Mouse (Mus musculus) hindbrain, embryonic 11.5 days (tissue): ENCODE measurements around the gene 1700122O11Rik. TPM values are rescaled to one million over a fixed set of nuclear protein-coding genes. Genes with fewer than 3 reads are reported as not detected.

Source experiments
- ATAC-seq: fragments of 200-750 bp; cut with Nextera tagmentation; 2 replicates; pipeline ENCODE4 v1.8.0; 2017; ENCODE audit warnings: mild to moderate bottlenecking, moderate TSS enrichment, moderate library complexity; ENCODE audit not compliant: low FRiP score
- DNase-seq: peaks from one replicate; pipeline ENCODE4 v3.0.0-alpha.2; 2015; ENCODE audit warnings: low spot score
- H3K27ac ChIP-seq: fragments of 300-500 bp; sonication (generic); 2 replicates; pipeline ENCODE4 v1.5.1; 2014; ENCODE audit warnings: mild to moderate bottlenecking, low read depth, low read length
- H3K27me3 ChIP-seq: fragments of 300-500 bp; sonication (generic); 2 replicates; pipeline ENCODE4 v1.6.1; 2014; ENCODE audit warnings: mild to moderate bottlenecking, low read length, moderate library complexity, mixed read lengths; ENCODE audit not compliant: control insufficient read depth, insufficient read depth
- H3K36me3 ChIP-seq: fragments of 300-500 bp; sonication (generic); 2 replicates; pipeline ENCODE4 v1.6.1; 2014; ENCODE audit warnings: mild to moderate bottlenecking, low read length, moderate library complexity, mixed read lengths; ENCODE audit not compliant: control insufficient read depth, insufficient read depth
- H3K4me1 ChIP-seq: fragments of 300-500 bp; sonication (generic); replicated peaks from 2 replicates; pipeline ENCODE4 v1.6.1; 2014; ENCODE audit warnings: low read length, mixed read lengths; ENCODE audit not compliant: control insufficient read depth, insufficient read depth
- H3K4me2 ChIP-seq: fragments of 300-500 bp; sonication (generic); replicated peaks from 2 replicates; pipeline ENCODE4 v1.6.1; 2014; ENCODE audit warnings: mild to moderate bottlenecking, low read depth, low read length
- H3K4me3 ChIP-seq: fragments of 300-500 bp; sonication (generic); 2 replicates; pipeline ENCODE4 v1.5.1; 2014; ENCODE audit warnings: low read depth, low read length
- H3K9ac ChIP-seq: fragments of 300-500 bp; sonication (generic); 2 replicates; pipeline ENCODE4 v1.6.1; 2014; ENCODE audit warnings: low read depth, low read length
- H3K9me3 ChIP-seq: fragments of 300-500 bp; sonication (generic); 2 replicates; pipeline ENCODE4 v1.6.1; 2016; ENCODE audit warnings: low read length; ENCODE audit not compliant: control insufficient read depth
- WGBS: fragments of 180-500 bp; shearing (Covaris S2); extraction: QIAGEN DNeasy Blood & Tissue Kit; methylation state at CpG from one replicate; pipeline ENCODE4 v1.1.7; 2014; 5-methylcytosine and 5-hydroxymethylcytosine counted together
- polyA plus RNA-seq: library from polyadenylated mRNA; unstranded; fragments of >200 nt; fragmentation: Nextera tagmentation; extraction: Ambion mirVana; gene quantifications from 2 replicates; pipeline ENCODE4 v1.2.1, GENCODE M21; 2014

Gene 1700122O11Rik
- polyA plus RNA-seq, 1 experiment from 2014 or later = not detected

- Histone ChIP-seq H3K4me1 (peaks cover 8% of the 10 kb centered on the region), H3K9me3 (no peaks in the 10 kb centered on the region), H3K36me3 (no peaks in the 10 kb centered on the region), H3K4me3 (no peak overlapping the region), H3K4me2 (no peak overlapping the region), H3K27ac (no peak overlapping the region), H3K27me3 (no peaks in the 10 kb centered on the region), H3K9ac (no peak overlapping the region)
- DNase-seq = no peak
- 72% methylated on average over 3 of the region's 3 CpGs for WGBS
- ATAC-seq = no peak
Observed at GRCm38 (mm10) chr17:48036921-48037320, 1.2 kb downstream of the 1700122O11Rik start.

DNA sequence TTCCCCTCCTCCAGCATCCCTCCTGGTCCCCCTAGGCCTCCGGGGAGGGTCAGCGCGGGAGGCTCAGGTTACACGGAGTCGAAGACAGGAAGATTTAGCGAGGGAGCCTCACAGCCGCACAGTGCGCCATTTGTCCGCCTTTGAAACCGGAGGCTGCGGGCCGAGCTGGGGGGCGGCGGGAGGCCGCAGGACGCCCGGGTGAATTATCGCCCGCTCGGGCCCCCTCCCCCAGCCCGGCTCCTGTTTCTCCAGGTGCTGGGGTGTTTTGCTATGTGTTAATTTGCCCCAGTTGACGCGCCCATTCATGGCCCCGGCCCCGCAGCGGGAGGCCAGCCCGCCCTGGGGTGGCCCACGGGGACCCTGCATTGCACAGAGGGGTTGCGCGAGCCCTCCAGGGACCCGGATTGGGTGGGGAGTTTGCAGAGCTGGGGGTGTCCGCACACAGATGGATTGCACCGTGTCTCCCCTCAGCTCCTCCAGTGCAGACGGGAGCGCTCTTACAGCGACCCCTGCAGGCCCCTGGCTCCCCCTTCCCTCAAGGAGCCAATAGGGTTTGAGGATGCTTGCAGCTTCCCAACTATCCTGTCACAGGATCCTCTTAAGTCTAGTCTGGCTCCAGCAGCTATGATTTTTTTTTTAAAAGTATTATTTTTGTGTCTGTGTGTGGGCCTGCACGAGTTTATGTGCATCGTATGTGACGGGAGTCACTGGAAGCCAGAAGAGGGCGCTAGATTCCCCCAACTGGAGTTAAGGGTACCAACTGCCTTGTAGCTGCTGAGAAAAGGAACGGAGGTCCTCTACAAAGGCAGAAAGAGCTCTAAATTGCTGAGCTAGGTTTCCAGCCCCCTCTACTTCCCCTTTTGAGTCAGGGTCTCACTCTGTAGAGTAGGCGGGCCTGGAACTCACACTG lies 6.3 kb downstream of the 1700122O11Rik start:
- peak; percentile 81 for DNase-seq
- Histone ChIP-seq H3K4me3 (peak overlapping the region; percentile 39), H3K36me3 (no peaks in the 10 kb centered on the region), H3K4me2 (peak overlapping the region; percentile 91), H3K9ac (peak overlapping the region; percentile 64), H3K4me1 (0 out of 2 replicates have a peak, but pooled peaks cover 5% of the 10 kb centered on the region), H3K27ac (peak overlapping the region; percentile 63), H3K9me3 (no peaks in the 10 kb centered on the region), H3K27me3 (0 out of 2 replicates have a peak, but pooled peaks cover 6% of the 10 kb centered on the region)
- ATAC-seq = peak; percentile 86
- WGBS = 4% methylated on average over 42 of the region's 42 CpGs

GRCm38 (mm10) chr17:48029241-48029640 lies 8.9 kb downstream of the 1700122O11Rik start:
- H3K9ac ChIP-seq = no peak overlapping the region
- DNase-seq (no peak), ATAC-seq (no peak)
- 0 out of 2 replicates have a peak, but pooled peaks cover 5% of the 10 kb centered on the region for H3K4me1 ChIP-seq
- H3K27me3 ChIP-seq = 0 out of 2 replicates have a peak, but pooled peaks cover 6% of the 10 kb centered on the region
- no peak overlapping the region for H3K4me3 ChIP-seq
- H3K9me3 ChIP-seq = no peaks in the 10 kb centered on the region
- no peak overlapping the region for H3K4me2 ChIP-seq
- H3K36me3 ChIP-seq = no peaks in the 10 kb centered on the region
- WGBS = 44% methylated on average over 12 of the region's 12 CpGs
- H3K27ac ChIP-seq = no peak overlapping the region

DNA sequence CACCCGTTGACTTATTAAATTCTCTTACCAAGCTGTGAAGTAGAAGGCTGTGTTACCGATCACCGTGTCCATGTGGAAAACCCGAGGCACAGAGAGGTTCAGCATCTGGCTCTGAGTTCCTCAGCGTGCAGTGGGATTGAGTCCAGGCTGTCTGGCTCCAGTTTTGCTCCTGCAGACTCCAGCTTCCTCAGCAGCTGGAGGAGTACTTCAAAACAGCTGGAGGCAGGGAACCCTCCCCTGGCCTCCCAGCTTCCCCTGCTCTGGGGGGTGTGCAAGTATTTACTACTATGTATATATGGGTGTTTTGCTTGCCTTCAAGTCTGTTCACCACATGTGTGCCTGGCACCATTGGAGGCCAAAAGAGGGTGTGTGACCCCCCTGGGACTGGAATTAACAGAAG lies 9.8 kb downstream of the 1700122O11Rik start:
- H3K4me3 ChIP-seq = no peak overlapping the region
- whole genome bisulfite sequencing = 78% methylated on average over 5 of the region's 5 CpGs
- H3K27me3 ChIP-seq = 0 out of 2 replicates have a peak, but pooled peaks cover 6% of the 10 kb centered on the region
- ATAC-seq (no peak), DNase-seq (no peak)
- H3K9ac ChIP-seq = no peak overlapping the region
- H3K9me3 ChIP-seq = no peaks in the 10 kb centered on the region
- H3K4me2 ChIP-seq = no peak overlapping the region
- H3K27ac ChIP-seq = no peak overlapping the region
- 0 out of 2 replicates have a peak, but pooled peaks cover 5% of the 10 kb centered on the region for H3K4me1 ChIP-seq
- no peaks in the 10 kb centered on the region for H3K36me3 ChIP-seq

DNA sequence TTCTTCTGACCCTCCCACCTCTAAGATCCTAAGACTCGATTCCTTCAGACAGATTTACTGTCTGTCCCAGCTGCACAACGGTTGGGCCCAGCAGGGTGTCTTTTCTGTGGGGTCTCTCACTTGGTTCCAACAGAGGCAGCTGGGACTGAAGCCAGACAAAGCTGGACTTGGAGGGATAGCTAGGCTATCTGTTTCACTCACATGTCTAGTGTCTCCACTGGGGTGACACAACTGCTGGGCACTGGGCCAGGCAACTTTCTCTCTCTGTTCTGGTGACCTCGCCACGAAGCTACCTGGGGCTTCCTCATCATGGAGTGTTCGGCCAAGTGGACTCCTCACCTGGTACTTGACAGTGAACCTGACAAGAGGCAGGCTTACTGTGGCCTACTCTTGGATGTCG lies 10.4 kb downstream of the 1700122O11Rik start:
- Histone ChIP-seq H3K27ac (no peak overlapping the region), H3K4me3 (no peak overlapping the region), H3K36me3 (no peaks in the 10 kb centered on the region), H3K4me2 (no peak overlapping the region), H3K9ac (no peak overlapping the region), H3K9me3 (no peaks in the 10 kb centered on the region), H3K27me3 (0 out of 2 replicates have a peak, but pooled peaks cover 6% of the 10 kb centered on the region), H3K4me1 (peaks cover 9% of the 10 kb centered on the region; the same call in 1 of the 2 replicates)
- DNase-seq = no peak
- no peak for ATAC-seq
- 69% methylated on average over 6 of the region's 6 CpGs for WGBS

DNA sequence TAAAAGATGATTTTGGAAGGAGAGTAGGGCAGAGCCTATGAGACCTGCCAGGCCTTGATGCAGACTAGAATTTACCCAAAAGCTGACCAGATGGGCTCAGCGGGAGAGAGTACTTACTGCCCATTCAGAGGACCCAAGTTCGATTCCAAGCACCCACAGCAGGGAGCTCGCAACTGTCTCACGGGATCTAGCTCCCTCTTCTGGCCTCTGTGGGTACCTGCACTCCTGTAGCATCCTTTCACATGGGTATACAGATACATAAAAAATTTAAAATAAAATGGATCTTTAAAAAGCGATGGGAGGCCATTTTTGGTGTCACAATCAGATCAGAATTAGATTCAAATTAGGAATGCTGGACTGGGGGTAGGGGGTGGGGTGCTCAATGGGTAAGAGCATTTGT lies 11.1 kb downstream of the 1700122O11Rik start:
- H3K4me3 ChIP-seq = no peak overlapping the region

DNA sequence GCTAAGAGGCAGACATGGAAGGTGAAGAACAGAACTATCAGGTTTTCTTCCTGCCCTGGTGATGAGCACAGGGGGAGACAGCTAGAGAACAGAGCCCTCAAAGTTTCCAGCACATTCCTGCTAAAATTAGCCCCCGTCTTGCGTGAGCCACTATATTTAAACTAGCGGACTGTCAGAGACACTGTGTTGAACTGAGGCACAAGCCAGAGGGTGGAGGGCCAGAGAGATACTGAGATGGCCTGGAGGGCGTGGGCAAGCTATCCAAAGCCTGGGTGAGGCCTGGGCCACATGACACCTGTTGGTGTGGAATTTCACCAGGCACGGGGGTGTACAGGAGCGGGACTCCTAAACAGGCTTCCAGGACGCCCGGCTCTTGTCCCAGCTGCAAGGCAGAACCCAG lies 14.0 kb downstream of the 1700122O11Rik start:
- H3K9me3 ChIP-seq = no peaks in the 10 kb centered on the region
- H3K9ac ChIP-seq = no peak overlapping the region
- ATAC-seq (no peak), DNase-seq (no peak)
- H3K4me1 ChIP-seq = peaks cover 4% of the 10 kb centered on the region; the same call in 1 of the 2 replicates
- no peaks in the 10 kb centered on the region for H3K36me3 ChIP-seq
- no peak overlapping the region for H3K4me3 ChIP-seq
- WGBS = 81% methylated on average over 8 of the region's 8 CpGs
- no peak overlapping the region for H3K4me2 ChIP-seq
- no peak overlapping the region for H3K27ac ChIP-seq
- H3K27me3 ChIP-seq = no peaks in the 10 kb centered on the region

More for the DNA sequence above, 11.1 kb downstream of the 1700122O11Rik start:
- no peak overlapping the region for H3K27ac ChIP-seq
- H3K27me3 ChIP-seq = 0 out of 2 replicates have a peak, but pooled peaks cover 6% of the 10 kb centered on the region
- ATAC-seq (no peak), DNase-seq (no peak)
- H3K4me2 ChIP-seq = no peak overlapping the region
- H3K9me3 ChIP-seq = no peaks in the 10 kb centered on the region
- 93% methylated on average over 5 of the region's 5 CpGs for WGBS
- H3K4me1 ChIP-seq = peaks cover 9% of the 10 kb centered on the region; the same call in 1 of the 2 replicates
- H3K36me3 ChIP-seq = no peaks in the 10 kb centered on the region
- no peak overlapping the region for H3K9ac ChIP-seq

- no peak for DNase-seq
- ATAC-seq = no peak
- Histone ChIP-seq H3K4me1 (peaks cover 4% of the 10 kb centered on the region; the same call in 1 of the 2 replicates), H3K9ac (no peak overlapping the region), H3K9me3 (no peaks in the 10 kb centered on the region), H3K36me3 (no peaks in the 10 kb centered on the region), H3K27ac (no peak overlapping the region), H3K27me3 (no peaks in the 10 kb centered on the region), H3K4me2 (no peak overlapping the region), H3K4me3 (no peak overlapping the region)
- 23% methylated on average over 2 of the region's 2 CpGs for WGBS
Observed at GRCm38 (mm10) chr17:48019585-48019984, 18.5 kb downstream of the 1700122O11Rik start.
